8 mouse cellular contexts compared by ENCODE assay signal in the genomic region with DNA sequence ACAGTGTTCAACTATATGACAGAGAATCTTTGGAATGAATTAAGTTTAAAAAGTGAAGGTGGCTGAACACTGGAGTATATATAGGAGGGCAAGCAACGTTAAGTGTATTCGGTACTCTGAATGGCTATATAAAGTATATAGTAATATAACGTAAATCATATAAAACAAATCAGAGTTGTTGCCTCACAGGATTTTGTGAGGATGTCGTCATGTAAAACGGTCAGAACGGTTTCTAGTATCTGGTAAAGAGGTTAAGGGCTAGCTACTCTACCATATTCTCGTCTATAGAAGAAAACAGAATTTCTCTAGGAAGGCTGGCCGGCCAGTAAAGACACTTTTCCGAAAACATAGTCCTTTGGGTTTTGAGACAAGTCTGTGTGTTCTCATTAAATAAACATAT. TPM values are rescaled to one million over a fixed set of nuclear protein-coding genes. Genes with fewer than 3 reads are reported as not detected.
A peak's percentile ranks its signal among the peaks of the same experiment; 100 is the strongest.
DNase-seq lines count a peak whose midpoint lies in the region; ATAC-seq and TF ChIP-seq lines count a peak whose summit lies in the region.

No protein-coding gene starts in this region.

- ATAC-seq in lung, embryonic 14.5 days (ENCODE audit: insufficient read depth) = no peak
- no peak for ATAC-seq in embryonic facial prominence, embryonic 13.5 days (ENCODE audit: insufficient number of reproducible peaks, insufficient read depth, low FRiP score, low TSS enrichment, low read depth)

- no peak for TF ChIP-seq POLR2A in olfactory bulb, adult 2 months (IDR thresholded peaks at IDR 0.05; ENCODE audit: insufficient read depth, low read depth, low read length)

- H3K9ac ChIP-seq in lung, embryonic 14.5 days = peak overlapping the region; percentile 74
- H3K9ac ChIP-seq in embryonic facial prominence, embryonic 13.5 days = peak overlapping the region; percentile 89

- peak overlapping the region; percentile 74 for H3K4me3 ChIP-seq in lung, embryonic 14.5 days (ENCODE audit: low read depth, low read length)
- peak overlapping the region; percentile 75 for H3K4me3 ChIP-seq in embryonic facial prominence, embryonic 13.5 days
- peak overlapping the region; percentile 76 for H3K4me3 ChIP-seq in limb, embryonic 10.5 days
- peak overlapping the region; percentile 96 for H3K4me3 ChIP-seq in olfactory bulb, adult 2 months (ENCODE audit: insufficient read depth, low read depth, low read length)

- peak overlapping the region; percentile 95 for H3K27ac ChIP-seq in lung, embryonic 14.5 days (ENCODE audit: low read depth)
- H3K27ac ChIP-seq in embryonic facial prominence, embryonic 13.5 days = peak overlapping the region; percentile 93
- H3K27ac ChIP-seq in limb, embryonic 10.5 days = peak overlapping the region; percentile 96
- no peak overlapping the region; the same call in 1 of the 2 replicates for H3K27ac ChIP-seq in olfactory bulb, adult 2 months (ENCODE audit: insufficient read depth, low read depth, low read length)

- H3K4me1 ChIP-seq in lung, embryonic 14.5 days (ENCODE audit: insufficient read depth) = no peaks in the 10 kb centered on the region
- peaks cover 28% of the 10 kb centered on the region for H3K4me1 ChIP-seq in embryonic facial prominence, embryonic 13.5 days
- peaks cover 15% of the 10 kb centered on the region for H3K4me1 ChIP-seq in limb, embryonic 10.5 days
- peaks cover 10% of the 10 kb centered on the region for H3K4me1 ChIP-seq in olfactory bulb, adult 2 months (ENCODE audit: control insufficient read depth, insufficient read depth, low read length)

- DNase-seq in lung, embryonic 14.5 days = no peak
- no peak for DNase-seq in lung, postnatal 25 days (ENCODE audit: low spot score)
- DNase-seq in limb, embryonic 10.5 days (ENCODE audit: low spot score) = no peak
- no peak for DNase-seq in left cerebral cortex, adult 8-10 months (ENCODE audit: low spot score in 2 of 2)
- DNase-seq in spleen, adult 18-20 months = no peak
- no peak for DNase-seq in cerebellum, adult 9-11 months

- no peaks in the 10 kb centered on the region for H3K9me3 ChIP-seq in lung, embryonic 14.5 days (ENCODE audit: low read depth, low read length)
- H3K9me3 ChIP-seq in embryonic facial prominence, embryonic 13.5 days = no peaks in the 10 kb centered on the region
- H3K9me3 ChIP-seq in limb, embryonic 10.5 days (replicated peaks) = no peaks in the 10 kb centered on the region

- peaks cover 15% of the 10 kb centered on the region for H3K36me3 ChIP-seq in lung, embryonic 14.5 days (ENCODE audit: insufficient read depth)
- peaks cover 13% of the 10 kb centered on the region; the same call in 1 of the 2 replicates for H3K36me3 ChIP-seq in embryonic facial prominence, embryonic 13.5 days
- peaks cover 27% of the 10 kb centered on the region for H3K36me3 ChIP-seq in limb, embryonic 10.5 days

- 3% methylated on average over 9 of the region's 9 CpGs for WGBS in lung, embryonic 14.5 days
- 5% methylated on average over 9 of the region's 9 CpGs for WGBS in embryonic facial prominence, embryonic 13.5 days
- 10% methylated on average over 9 of the region's 9 CpGs for WGBS in limb, embryonic 10.5 days
- 3% methylated on average over 9 of the region's 9 CpGs for WGBS in olfactory bulb, adult 2 months

- H3K27me3 ChIP-seq in lung, embryonic 14.5 days (ENCODE audit: insufficient read depth, low read length) = no peaks in the 10 kb centered on the region
- H3K27me3 ChIP-seq in embryonic facial prominence, embryonic 13.5 days = no peaks in the 10 kb centered on the region
- H3K27me3 ChIP-seq in limb, embryonic 10.5 days (ENCODE audit: low read depth, poor library complexity, severe bottlenecking) = no peaks in the 10 kb centered on the region

- no peak for TF ChIP-seq CTCF in lung, embryonic 14.5 days (IDR thresholded peaks at IDR 0.05; ENCODE audit: low read depth)
- no peak for TF ChIP-seq CTCF in olfactory bulb, adult 2 months (IDR thresholded peaks at IDR 0.05; ENCODE audit: insufficient read depth, low read depth, low read length)

- H3K4me2 ChIP-seq in lung, embryonic 14.5 days = peak overlapping the region; percentile 68
- peak overlapping the region; percentile 83 for H3K4me2 ChIP-seq in embryonic facial prominence, embryonic 13.5 days

RNA-seq across cellular contexts. Expression of a gene that starts 0.6 kb away (rescaled TPM):
- polyA plus RNA-seq in lung, embryonic 14.5 days (2014; fragmentation: Nextera tagmentation; extraction: Ambion mirVana) = 4.5 and 4.6 TPM in 2 replicates
- 8.3 and 8.7 TPM in 2 replicates for polyA plus RNA-seq in embryonic facial prominence, embryonic 13.5 days (2015; fragmentation: Nextera tagmentation; extraction: Ambion mirVana)
- 4.2 and 6.1 TPM in 2 replicates for polyA plus RNA-seq in limb, embryonic 10.5 days (2016; fragmentation: Nextera tagmentation; extraction: Ambion mirVana)
- polyA plus RNA-seq in olfactory bulb, adult 2 months (2012; ENCODE audit: insufficient read depth, insufficient read length, low replicate concordance, missing spikeins) = not detected in 2 replicates
- 10 to 100 TPM; 57.7 to 65.7 (median 61.3) TPM for total RNA-seq in left cerebral cortex, adult 8-10 months (2022)

RNA-seq across cellular contexts. Expression of a gene that starts 8.1 kb away (rescaled TPM):
- polyA plus RNA-seq in lung, embryonic 14.5 days (2014; fragmentation: Nextera tagmentation; extraction: Ambion mirVana) = 0.55 and 1.4 TPM in 2 replicates
- polyA plus RNA-seq in embryonic facial prominence, embryonic 13.5 days (2015; fragmentation: Nextera tagmentation; extraction: Ambion mirVana) = 1.0 and 1.1 TPM in 2 replicates
- 0.70 TPM in 1 of 2 replicates, not detected in the other for polyA plus RNA-seq in limb, embryonic 10.5 days (2016; fragmentation: Nextera tagmentation; extraction: Ambion mirVana)
- polyA plus RNA-seq in olfactory bulb, adult 2 months (2012; ENCODE audit: insufficient read depth, insufficient read length, low replicate concordance, missing spikeins) = not detected in 2 replicates
- total RNA-seq in left cerebral cortex, adult 8-10 months (2022) = 1 to 10 TPM; 3.4 to 4.5 (median 3.8) TPM

RNA-seq across cellular contexts. Expression of a gene that starts 8.7 kb away (rescaled TPM):
- polyA plus RNA-seq in lung, embryonic 14.5 days (2014; fragmentation: Nextera tagmentation; extraction: Ambion mirVana) = 11.3 and 11.8 TPM in 2 replicates
- 3.4 and 3.6 TPM in 2 replicates for polyA plus RNA-seq in embryonic facial prominence, embryonic 13.5 days (2015; fragmentation: Nextera tagmentation; extraction: Ambion mirVana)
- polyA plus RNA-seq in limb, embryonic 10.5 days (2016; fragmentation: Nextera tagmentation; extraction: Ambion mirVana) = 2.9 and 5.1 TPM in 2 replicates
- polyA plus RNA-seq in olfactory bulb, adult 2 months (2012; ENCODE audit: insufficient read depth, insufficient read length, low replicate concordance, missing spikeins) = not detected in 2 replicates
- total RNA-seq in left cerebral cortex, adult 8-10 months (2022) = 1 to 10 TPM in 1 of 4 experiments, under 1 TPM in 3; 0.38 to 1.8 (median 0.45) TPM

RNA-seq across cellular contexts. Expression of a gene that starts 17.7 kb away (rescaled TPM):
- 935 and 940 TPM in 2 replicates for polyA plus RNA-seq in lung, embryonic 14.5 days (2014; fragmentation: Nextera tagmentation; extraction: Ambion mirVana)
- polyA plus RNA-seq in embryonic facial prominence, embryonic 13.5 days (2015; fragmentation: Nextera tagmentation; extraction: Ambion mirVana) = 729 and 806 TPM in 2 replicates
- 818 and 973 TPM in 2 replicates for polyA plus RNA-seq in limb, embryonic 10.5 days (2016; fragmentation: Nextera tagmentation; extraction: Ambion mirVana)
- 2,873 TPM in 1 of 2 replicates, not detected in the other for polyA plus RNA-seq in olfactory bulb, adult 2 months (2012; ENCODE audit: insufficient read depth, insufficient read length, low replicate concordance, missing spikeins)
- 100 to 1,000 TPM; 246 to 281 (median 256) TPM for total RNA-seq in left cerebral cortex, adult 8-10 months (2022)

RNA-seq across cellular contexts. Expression of a gene that starts 53.7 kb away (rescaled TPM):
- polyA plus RNA-seq in lung, embryonic 14.5 days (2014; fragmentation: Nextera tagmentation; extraction: Ambion mirVana) = 6.7 and 7.6 TPM in 2 replicates
- polyA plus RNA-seq in embryonic facial prominence, embryonic 13.5 days (2015; fragmentation: Nextera tagmentation; extraction: Ambion mirVana) = 3.9 and 4.3 TPM in 2 replicates
- polyA plus RNA-seq in limb, embryonic 10.5 days (2016; fragmentation: Nextera tagmentation; extraction: Ambion mirVana) = 1.0 and 1.4 TPM in 2 replicates
- 204 TPM in 1 of 2 replicates, not detected in the other for polyA plus RNA-seq in olfactory bulb, adult 2 months (2012; ENCODE audit: insufficient read depth, insufficient read length, low replicate concordance, missing spikeins)
- 10 to 100 TPM in 2 of 4 experiments, 1 to 10 TPM in 2; 8.3 to 14.0 (median 10.7) TPM for total RNA-seq in left cerebral cortex, adult 8-10 months (2022)
